In the genomic region with DNA sequence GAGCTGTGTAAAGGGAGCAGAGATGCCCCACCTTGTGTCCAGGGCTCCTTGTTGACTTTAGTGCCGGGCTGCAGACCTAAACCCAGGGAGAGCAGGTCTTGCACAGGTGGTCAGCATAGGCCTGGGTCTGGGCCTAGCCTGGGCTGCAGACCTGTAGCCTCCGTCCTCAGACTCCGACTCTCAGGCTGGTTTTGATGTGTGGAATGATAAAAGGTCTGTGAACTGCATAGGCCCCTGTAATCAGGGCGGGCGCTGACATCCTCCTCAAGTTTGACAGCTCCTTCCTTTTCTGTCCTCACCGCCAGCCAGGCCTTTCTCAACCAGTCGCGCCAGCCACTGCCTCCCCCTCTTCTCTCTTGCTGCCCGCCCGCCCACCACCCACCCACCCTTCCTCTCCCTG, we compare ENCODE assay signal across 10 mouse cellular contexts. TPM values are rescaled to one million over a fixed set of nuclear protein-coding genes. Genes with fewer than 3 reads are reported as not detected.
A peak's percentile ranks its signal among the peaks of the same experiment; 100 is the strongest.
DNase-seq lines count a peak whose midpoint lies in the region; ATAC-seq and TF ChIP-seq lines count a peak whose summit lies in the region.
"Had no signal": no experiment of that assay in that cellular context is flagged by ENCODE, and none has a peak within 500 bp of the region (broad histone marks: within the 10 kb centered on the region; RNA-seq: fewer than 3 reads in every experiment).

No protein-coding gene starts in this region.

- H3K4me2 ChIP-seq in lung, embryonic 16.5 days (ENCODE audit: low read depth, low read length) = 0 out of 2 replicates have a peak overlapping the region, but pooled peaks have one; percentile 3
- peak overlapping the region; percentile 47 for H3K4me2 ChIP-seq in hindbrain, embryonic 14.5 days (replicated peaks)
- H3K4me2 ChIP-seq in neural tube, embryonic 12.5 days (replicated peaks) = peak overlapping the region; percentile 60
- H3K4me2 ChIP-seq: heart, embryonic 11.5 days had no signal

- WGBS in lung, embryonic 16.5 days = 23% methylated on average over 10 of the region's 10 CpGs
- WGBS in lung, adult 2 months = 48% methylated on average over 9 of the region's 10 CpGs
- WGBS in hindbrain, embryonic 14.5 days = 20% methylated on average over 10 of the region's 10 CpGs
- WGBS in neural tube, embryonic 12.5 days = 11% methylated on average over 8 of the region's 10 CpGs

- no peak overlapping the region for H3K4me3 ChIP-seq in lung, embryonic 16.5 days (ENCODE audit: low read length)
- H3K4me3 ChIP-seq in lung, adult 2 months (replicated peaks; ENCODE audit: extremely low read depth, low read depth, low read length) = no peak overlapping the region
- peak overlapping the region; percentile 10; the same call in 1 of the 2 replicates for H3K4me3 ChIP-seq in hindbrain, embryonic 14.5 days (replicated peaks; ENCODE audit: low read length)
- H3K4me3 ChIP-seq in neural tube, embryonic 12.5 days = no peak overlapping the region

- DNase-seq in embryo, embryonic 10 days (ENCODE audit: low spot score) = peak; percentile 71
- DNase-seq in embryo, embryonic 11 days = no peak
- DNase-seq in lung, adult 2 months = no peak
- no peak for DNase-seq in hindbrain, embryonic 14.5 days (ENCODE audit: low spot score)
- DNase-seq in adrenal gland, adult (ENCODE audit: inconsistent age in 2 of 2, low spot score in 1 of 2) = no peak
- no peak for DNase-seq in left cerebral cortex, postnatal 36 days (ENCODE audit: low spot score in 2 of 2)

- H3K27me3 ChIP-seq in lung, embryonic 16.5 days (ENCODE audit: control insufficient read depth, insufficient read depth, low read depth, low read length) = no peaks in the 10 kb centered on the region
- no peaks in the 10 kb centered on the region for H3K27me3 ChIP-seq in hindbrain, embryonic 14.5 days (ENCODE audit: control insufficient read depth, insufficient read depth, low read length)
- no peaks in the 10 kb centered on the region for H3K27me3 ChIP-seq in neural tube, embryonic 12.5 days (replicated peaks)

- no peaks in the 10 kb centered on the region for H3K36me3 ChIP-seq in lung, embryonic 16.5 days (ENCODE audit: control insufficient read depth, insufficient read depth, low read length)
- 0 out of 2 replicates have a peak, but pooled peaks cover 4% of the 10 kb centered on the region for H3K36me3 ChIP-seq in hindbrain, embryonic 14.5 days (replicated peaks; ENCODE audit: control insufficient read depth, insufficient read depth)
- 0 out of 2 replicates have a peak, but pooled peaks cover 3% of the 10 kb centered on the region for H3K36me3 ChIP-seq in neural tube, embryonic 12.5 days

- no peaks in the 10 kb centered on the region for H3K9me3 ChIP-seq in lung, embryonic 16.5 days (ENCODE audit: control insufficient read depth, low read length)
- no peaks in the 10 kb centered on the region for H3K9me3 ChIP-seq in hindbrain, embryonic 14.5 days (ENCODE audit: control insufficient read depth, low read length)
- H3K9me3 ChIP-seq in neural tube, embryonic 12.5 days = no peaks in the 10 kb centered on the region

- no peak for TF ChIP-seq CTCF in lung, adult 2 months (IDR thresholded peaks at IDR 0.05; ENCODE audit: insufficient read depth, low read length)

- H3K27ac ChIP-seq in lung, embryonic 16.5 days (ENCODE audit: low read length) = peak overlapping the region; percentile 3; the same call in 1 of the 2 replicates
- peak overlapping the region; percentile 67 for H3K27ac ChIP-seq in hindbrain, embryonic 14.5 days
- H3K27ac ChIP-seq in neural tube, embryonic 12.5 days = peak overlapping the region; percentile 9; the same call in 1 of the 2 replicates

- ATAC-seq in lung, embryonic 16.5 days (ENCODE audit: low read depth) = no peak
- 0 out of 2 replicates have a peak, but pooled peaks have one; percentile 15 for ATAC-seq in hindbrain, embryonic 14.5 days (ENCODE audit: low FRiP score)
- no peak for ATAC-seq in neural tube, embryonic 12.5 days (ENCODE audit: low FRiP score, low read depth)
- ATAC-seq: Patski had no signal

- no peak for TF ChIP-seq POLR2A in lung, adult 2 months (IDR thresholded peaks at IDR 0.05; ENCODE audit: borderline replicate concordance, extremely low read depth, low read depth, low read length)

- H3K9ac ChIP-seq in lung, embryonic 16.5 days (ENCODE audit: low read length) = no peak overlapping the region
- peak overlapping the region; percentile 51 for H3K9ac ChIP-seq in hindbrain, embryonic 14.5 days
- H3K9ac ChIP-seq in neural tube, embryonic 12.5 days = no peak overlapping the region

- peaks cover 38% of the 10 kb centered on the region for H3K4me1 ChIP-seq in lung, embryonic 16.5 days (replicated peaks; ENCODE audit: control insufficient read depth, insufficient read depth, low read length)
- peaks cover 3% of the 10 kb centered on the region; the same call in 1 of the 2 replicates for H3K4me1 ChIP-seq in lung, adult 2 months (ENCODE audit: control insufficient read depth, insufficient read depth, low read length)
- peaks cover 77% of the 10 kb centered on the region for H3K4me1 ChIP-seq in hindbrain, embryonic 14.5 days (replicated peaks; ENCODE audit: control insufficient read depth, insufficient read depth, low read length)
- H3K4me1 ChIP-seq in neural tube, embryonic 12.5 days = peaks cover 72% of the 10 kb centered on the region

- intact Hi-C loops in left cerebral cortex, postnatal 36 days (cut with DNase I) = no loop called here

RNA-seq across cellular contexts. Expression of a gene that starts 8.7 kb away (rescaled TPM):
- polyA plus RNA-seq in lung, embryonic 16.5 days (2015; fragmentation: Nextera tagmentation; extraction: Ambion mirVana) = 11.5 and 12.1 TPM in 2 replicates
- 3.2 and 5.1 TPM in 2 replicates for polyA plus RNA-seq in lung, adult 2 months (2012; rRNA removed)
- 38.2 and 55.9 TPM in 2 replicates for polyA plus RNA-seq in hindbrain, embryonic 14.5 days (2014; fragmentation: Nextera tagmentation; extraction: Ambion mirVana)
- 26.2 and 29.8 TPM in 2 replicates for polyA plus RNA-seq in neural tube, embryonic 12.5 days (2016; fragmentation: Nextera tagmentation; extraction: Ambion mirVana)
- total RNA-seq in left cerebral cortex, postnatal 36 days (2021) = 10 to 100 TPM; 43.0 to 54.7 TPM

Comparison
In these comparisons a context has a peak if more than half of its experiments do, and no peak if none do; other contexts are left out.
1. H3K27ac ChIP-seq: peak in every context shown above with its lines; median percentile 67 in hindbrain, embryonic 14.5 days; 9 in neural tube, embryonic 12.5 days; 3 in lung, embryonic 16.5 days.
2. H3K4me2 ChIP-seq: peak in every context shown above with its lines; median percentile 60 in neural tube, embryonic 12.5 days; 47 in hindbrain, embryonic 14.5 days; 3 in lung, embryonic 16.5 days.